Mouse (Mus musculus) heart, embryonic 13.5 days (tissue): Measurements from ENCODE around the gene Cspg4. TPM values are rescaled to one million over a fixed set of nuclear protein-coding genes. Genes with fewer than 3 reads are reported as not detected.

Experiments used
- ATAC-seq: fragments of 200-750 bp; cut with Nextera tagmentation; 2 replicates; pipeline ENCODE4 v1.8.0; 2017; ENCODE audit warnings: moderate TSS enrichment; ENCODE audit not compliant: insufficient number of reproducible peaks, low FRiP score, low TSS enrichment; ENCODE audit errors: extremely low read depth
- H3K27ac ChIP-seq: fragments of 300-500 bp; sonication (generic); replicated peaks from 2 replicates; pipeline ENCODE4 v1.5.1; 2015; ENCODE audit warnings: moderate library complexity, mild to moderate bottlenecking, inconsistent platforms
- H3K27me3 ChIP-seq: fragments of 300-500 bp; sonication (generic); replicated peaks from 2 replicates; pipeline ENCODE4 v1.6.1; 2015; ENCODE audit warnings: mild to moderate bottlenecking, inconsistent platforms
- H3K36me3 ChIP-seq: fragments of 300-500 bp; sonication (generic); 2 replicates; pipeline ENCODE4 v1.6.1; 2015; ENCODE audit warnings: mild to moderate bottlenecking, inconsistent platforms
- H3K4me1 ChIP-seq: fragments of 300-500 bp; sonication (generic); 2 replicates; pipeline ENCODE4 v1.6.1; 2015; ENCODE audit warnings: inconsistent platforms
- H3K4me2 ChIP-seq: fragments of 300-500 bp; sonication (generic); 2 replicates; pipeline ENCODE4 v1.6.1; 2015; ENCODE audit warnings: inconsistent platforms, mild to moderate bottlenecking, moderate library complexity
- H3K4me3 ChIP-seq: fragments of 300-500 bp; sonication (generic); 2 replicates; pipeline ENCODE4 v1.5.1; 2015; ENCODE audit warnings: moderate library complexity, mild to moderate bottlenecking, inconsistent platforms
- H3K9ac ChIP-seq: fragments of 300-500 bp; sonication (generic); 2 replicates; pipeline ENCODE4 v1.6.1; 2015; ENCODE audit warnings: inconsistent platforms, mild to moderate bottlenecking, moderate library complexity
- H3K9me3 ChIP-seq: fragments of 300-500 bp; sonication (generic); 2 replicates; pipeline ENCODE4 v1.6.1; 2016; ENCODE audit warnings: inconsistent platforms
- WGBS: fragments of 180-500 bp; shearing (Covaris S2); methylation state at CpG from one replicate; pipeline ENCODE4 v1.1.7; 2015; ENCODE audit warnings: mixed read lengths; 5-methylcytosine and 5-hydroxymethylcytosine counted together
- polyA plus RNA-seq: library from polyadenylated mRNA; unstranded; fragments of >200 nt; fragmentation: Nextera tagmentation; extraction: Ambion mirVana; gene quantifications from 2 replicates; pipeline ENCODE4 v1.2.1, GENCODE M21; 2015

Gene Cspg4
- polyA plus RNA-seq, 1 experiment from 2014 or later = 24.2 TPM

DNA sequence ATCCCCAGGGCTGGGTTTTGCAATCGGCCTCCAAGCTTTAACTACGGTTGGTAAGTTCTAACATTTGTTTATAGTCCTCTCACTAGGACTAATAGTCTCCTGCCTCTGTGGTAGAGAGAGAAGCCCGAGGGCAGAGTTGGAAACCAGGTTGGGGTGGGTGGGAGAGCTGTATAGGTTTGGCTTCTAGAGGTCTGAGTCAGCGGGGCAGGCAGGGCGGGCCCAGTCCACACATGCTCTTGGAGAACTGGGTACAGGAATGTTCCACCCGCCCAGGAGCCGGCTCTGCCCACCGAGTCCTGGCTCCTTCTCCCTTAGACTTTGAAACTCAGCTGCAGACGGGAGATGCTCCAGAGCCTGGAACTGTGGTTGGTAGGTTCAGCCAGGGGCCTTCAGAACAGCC is 49.2 kb downstream of the Cspg4 start:
- WGBS = 87% methylated on average over 9 of the region's 9 CpGs

DNA sequence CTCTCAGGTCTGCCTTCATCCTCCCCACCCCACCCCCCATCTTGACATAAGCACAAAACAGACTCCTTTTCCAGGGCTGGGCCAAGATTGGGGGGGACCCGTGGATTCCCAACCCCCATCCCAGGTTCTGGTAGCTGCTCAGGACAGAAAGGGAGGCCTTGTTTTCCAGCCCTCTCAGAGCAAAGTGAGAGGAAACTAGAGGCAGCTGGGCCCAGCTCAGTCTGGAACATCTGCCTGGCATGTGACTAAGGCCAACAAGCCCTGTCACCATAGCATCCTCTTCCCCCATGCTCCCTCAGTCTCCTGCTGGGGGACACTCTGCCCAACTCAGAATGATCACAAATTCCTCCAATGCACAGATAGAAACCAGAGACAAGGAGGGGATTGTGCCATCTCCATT is 50.3 kb downstream of the Cspg4 start:
- no peak overlapping the region for H3K4me3 ChIP-seq
- H3K36me3 ChIP-seq = peaks cover 60% of the 10 kb centered on the region
- no peak overlapping the region for H3K4me2 ChIP-seq
- H3K9ac ChIP-seq = no peak overlapping the region
- ATAC-seq = no peak
- H3K27me3 ChIP-seq = no peaks in the 10 kb centered on the region
- no peak overlapping the region for H3K27ac ChIP-seq
- H3K9me3 ChIP-seq = no peaks in the 10 kb centered on the region
- H3K4me1 ChIP-seq = no peaks in the 10 kb centered on the region
- WGBS = 85% methylated on average over 1 of the region's 1 CpGs

More for the DNA sequence above, 49.2 kb downstream of the Cspg4 start:
- no peaks in the 10 kb centered on the region for H3K9me3 ChIP-seq
- H3K9ac ChIP-seq = no peak overlapping the region
- H3K36me3 ChIP-seq = peaks cover 48% of the 10 kb centered on the region
- no peak overlapping the region for H3K4me2 ChIP-seq
- H3K27ac ChIP-seq = no peak overlapping the region
- H3K4me3 ChIP-seq = no peak overlapping the region
- H3K4me1 ChIP-seq = no peaks in the 10 kb centered on the region
- H3K27me3 ChIP-seq = no peaks in the 10 kb centered on the region
- ATAC-seq = no peak

DNA sequence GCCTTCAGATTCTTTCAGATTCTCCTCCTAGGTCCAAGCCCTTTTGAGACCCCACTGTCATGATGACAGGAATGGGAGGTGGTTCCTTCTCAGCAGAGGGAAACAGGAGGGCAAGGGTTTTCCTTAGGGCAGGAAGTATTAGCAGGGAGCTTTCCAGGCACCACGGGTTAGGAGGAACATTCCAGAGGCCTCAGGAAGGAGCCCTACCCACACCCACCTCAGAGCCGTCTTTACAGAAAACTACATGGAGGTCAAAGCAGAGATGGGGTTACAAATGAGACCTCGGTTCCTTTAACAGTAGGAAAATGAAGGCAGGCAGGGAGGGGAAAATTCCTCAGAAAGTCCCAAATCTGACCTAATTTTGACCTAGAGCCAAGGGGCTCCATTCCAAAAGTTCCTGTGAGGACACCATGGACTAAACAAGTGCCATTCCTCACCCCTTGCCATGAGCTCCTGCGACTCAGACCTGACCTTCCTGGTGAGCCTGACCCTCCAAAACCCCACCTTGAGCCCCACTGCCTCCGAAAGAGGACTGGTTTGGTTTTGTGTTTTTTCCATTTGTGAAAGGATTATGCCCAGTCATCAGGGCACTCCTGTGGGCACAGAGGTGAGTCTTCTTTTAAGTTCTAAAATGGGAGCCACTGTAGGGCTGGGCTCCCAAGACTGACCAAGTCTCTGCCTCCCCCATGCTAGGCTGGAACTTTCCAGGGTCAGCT is 51.0 kb downstream of the Cspg4 start:
- 67% methylated on average over 5 of the region's 5 CpGs for WGBS
- Histone ChIP-seq H3K9ac (no peak overlapping the region), H3K4me1 (no peaks in the 10 kb centered on the region), H3K36me3 (peaks cover 67% of the 10 kb centered on the region), H3K27me3 (no peaks in the 10 kb centered on the region), H3K9me3 (no peaks in the 10 kb centered on the region), H3K4me2 (no peak overlapping the region), H3K4me3 (no peak overlapping the region), H3K27ac (no peak overlapping the region)
- ATAC-seq = no peak

DNA sequence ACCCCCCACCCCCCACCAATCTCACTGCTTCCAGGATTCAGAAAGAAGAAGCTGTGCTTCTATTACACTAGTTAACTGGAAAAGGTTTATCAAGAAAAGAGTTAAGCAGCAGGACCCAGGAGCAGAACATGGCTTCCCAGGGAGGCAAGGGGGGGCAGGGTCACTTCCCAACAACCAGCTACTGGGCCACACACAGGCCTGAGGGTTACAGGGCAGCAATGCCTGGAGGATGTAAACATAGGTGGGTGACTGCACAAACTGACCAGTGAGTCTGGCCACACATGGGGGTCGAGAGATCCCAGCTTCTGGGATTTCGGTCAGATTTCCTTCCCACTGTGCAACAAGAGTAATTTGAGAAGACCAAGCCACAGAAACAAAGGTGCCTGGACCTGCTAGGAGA is 52.3 kb downstream of the Cspg4 start:
- Histone ChIP-seq H3K9ac (no peak overlapping the region), H3K27ac (no peak overlapping the region), H3K27me3 (no peaks in the 10 kb centered on the region), H3K4me3 (no peak overlapping the region), H3K9me3 (no peaks in the 10 kb centered on the region), H3K4me1 (peaks cover under 1% of the 10 kb centered on the region; the same call in 1 of the 2 replicates), H3K4me2 (no peak overlapping the region), H3K36me3 (peaks cover 80% of the 10 kb centered on the region)
- 85% methylated on average over 2 of the region's 2 CpGs for WGBS
- no peak for ATAC-seq

DNA sequence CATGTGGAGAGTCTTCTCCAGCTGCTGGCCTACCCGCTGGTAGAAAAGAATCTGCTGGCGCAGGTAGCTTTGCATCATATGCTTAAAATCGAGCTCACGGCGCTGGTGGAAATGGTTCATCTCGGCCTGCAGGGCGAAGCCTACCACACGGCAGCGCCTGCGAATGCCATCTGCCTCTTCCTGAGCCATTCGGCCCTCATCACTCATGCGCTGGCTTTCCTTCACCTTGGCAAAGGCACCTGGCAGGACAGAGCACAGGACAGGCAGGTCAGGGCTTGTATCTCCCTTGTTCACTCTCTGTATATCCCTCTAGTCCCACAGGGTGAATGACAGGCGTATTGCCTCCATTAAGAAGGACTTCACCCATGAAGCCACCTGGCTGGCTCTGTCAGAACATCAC is 53.6 kb downstream of the Cspg4 start:
- Histone ChIP-seq H3K36me3 (peaks cover 90% of the 10 kb centered on the region), H3K4me2 (no peak overlapping the region), H3K9me3 (no peaks in the 10 kb centered on the region), H3K4me1 (peaks cover 14% of the 10 kb centered on the region), H3K4me3 (no peak overlapping the region), H3K9ac (no peak overlapping the region), H3K27me3 (no peaks in the 10 kb centered on the region), H3K27ac (no peak overlapping the region)
- 86% methylated on average over 13 of the region's 13 CpGs for WGBS
- ATAC-seq = no peak

DNA sequence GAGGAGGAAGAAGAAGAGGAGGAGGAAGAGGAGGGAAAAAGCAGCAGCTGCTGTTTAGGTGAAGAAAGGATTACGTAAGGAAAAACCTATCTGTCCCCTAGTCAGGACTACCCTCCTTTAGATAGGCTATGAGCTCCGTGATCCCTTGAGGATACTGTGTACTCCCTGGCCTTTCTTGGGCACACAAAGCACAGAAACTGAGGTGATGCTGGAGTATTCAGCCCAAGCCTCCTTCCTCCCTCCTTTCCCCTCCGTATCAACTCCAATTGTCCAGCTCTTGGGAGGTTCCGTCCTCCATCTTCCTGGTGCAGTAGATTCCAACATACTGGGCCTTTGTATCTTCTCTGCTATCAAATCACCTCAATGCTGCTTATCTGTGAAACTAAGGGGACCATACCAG is 57.9 kb downstream of the Cspg4 start:
- Histone ChIP-seq H3K4me1 (peaks cover 49% of the 10 kb centered on the region), H3K9me3 (no peaks in the 10 kb centered on the region), H3K27ac (peak overlapping the region; percentile 93), H3K9ac (peak overlapping the region; percentile 81), H3K4me3 (peak overlapping the region; percentile 75), H3K4me2 (peak overlapping the region; percentile 96), H3K27me3 (no peaks in the 10 kb centered on the region), H3K36me3 (peaks cover 61% of the 10 kb centered on the region)
- no peak for ATAC-seq
- 75% methylated on average over 4 of the region's 4 CpGs for WGBS

DNA sequence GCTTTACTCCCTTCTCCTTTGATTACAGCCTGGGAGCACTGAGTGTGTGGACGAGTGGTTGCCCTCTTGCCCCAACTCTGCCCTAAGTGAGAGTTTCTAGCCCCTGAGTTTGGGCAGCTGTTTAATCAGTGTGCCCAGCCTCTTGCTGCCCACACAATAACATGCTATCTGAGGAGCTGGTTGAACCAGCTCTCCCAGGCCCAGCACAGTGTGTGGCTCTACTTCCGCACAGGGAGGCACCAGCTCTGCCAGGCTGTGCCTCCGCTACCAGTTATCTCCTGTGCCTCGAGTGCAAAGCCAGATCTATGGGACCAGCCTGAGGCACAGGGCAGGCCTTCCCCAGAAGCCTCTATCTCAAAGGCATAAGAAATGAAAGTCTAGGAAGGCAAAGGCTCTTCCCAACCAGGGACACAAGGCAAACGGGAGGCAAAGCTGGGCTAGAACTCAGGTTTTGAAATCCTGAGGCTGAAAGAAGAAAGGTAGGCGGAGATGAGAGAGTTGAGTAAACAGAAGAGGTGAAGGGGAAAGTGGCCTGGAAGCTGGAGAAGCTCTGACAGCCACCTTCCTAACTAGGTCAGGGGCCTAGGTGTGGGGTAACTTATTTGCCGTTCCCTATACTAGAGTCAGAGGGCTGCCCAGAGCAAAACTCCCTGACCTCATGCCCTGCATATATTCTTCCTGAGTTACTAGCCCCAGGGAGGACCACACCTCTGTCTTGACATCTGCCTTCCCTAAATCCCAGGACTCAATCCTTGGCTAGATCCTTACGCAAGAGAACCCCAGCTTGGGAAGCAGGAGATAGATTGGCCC is 59.2 kb downstream of the Cspg4 start:
- no peaks in the 10 kb centered on the region for H3K27me3 ChIP-seq
- peaks cover 56% of the 10 kb centered on the region for H3K4me1 ChIP-seq
- ATAC-seq = no peak
- H3K36me3 ChIP-seq = peaks cover 48% of the 10 kb centered on the region
- peak overlapping the region; percentile 96 for H3K4me2 ChIP-seq
- H3K27ac ChIP-seq = peak overlapping the region; percentile 93
- H3K9ac ChIP-seq = peak overlapping the region; percentile 81
- no peaks in the 10 kb centered on the region for H3K9me3 ChIP-seq
- WGBS = 40% methylated on average over 8 of the region's 8 CpGs
- peak overlapping the region; percentile 75 for H3K4me3 ChIP-seq

DNA sequence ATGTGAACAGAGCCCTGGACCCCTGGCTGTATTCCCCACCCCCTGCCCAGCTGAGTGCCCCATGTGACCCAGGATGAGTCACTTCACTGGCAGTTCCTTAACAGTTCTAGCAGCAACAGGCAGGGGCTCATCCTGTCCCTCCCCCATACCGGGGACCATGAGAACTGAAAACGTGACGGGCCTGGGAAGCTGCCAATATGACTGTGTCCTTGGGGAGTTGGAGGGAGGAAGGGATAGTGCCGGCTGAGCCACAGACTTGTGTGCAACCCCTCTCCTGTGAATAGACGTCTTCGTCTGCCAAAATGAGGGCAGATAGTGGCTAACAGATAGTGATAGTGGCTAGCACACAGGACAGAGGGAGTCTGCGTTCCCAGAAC is 59.8 kb downstream of the Cspg4 start:
- Histone ChIP-seq H3K4me2 (peak overlapping the region; percentile 96), H3K4me3 (peak overlapping the region; percentile 75), H3K9me3 (no peaks in the 10 kb centered on the region), H3K9ac (peak overlapping the region; percentile 81), H3K36me3 (peaks cover 42% of the 10 kb centered on the region), H3K4me1 (peaks cover 56% of the 10 kb centered on the region), H3K27me3 (no peaks in the 10 kb centered on the region), H3K27ac (peak overlapping the region; percentile 93)
- 5% methylated on average over 7 of the region's 7 CpGs for WGBS
- peak; percentile 77 for ATAC-seq

DNA sequence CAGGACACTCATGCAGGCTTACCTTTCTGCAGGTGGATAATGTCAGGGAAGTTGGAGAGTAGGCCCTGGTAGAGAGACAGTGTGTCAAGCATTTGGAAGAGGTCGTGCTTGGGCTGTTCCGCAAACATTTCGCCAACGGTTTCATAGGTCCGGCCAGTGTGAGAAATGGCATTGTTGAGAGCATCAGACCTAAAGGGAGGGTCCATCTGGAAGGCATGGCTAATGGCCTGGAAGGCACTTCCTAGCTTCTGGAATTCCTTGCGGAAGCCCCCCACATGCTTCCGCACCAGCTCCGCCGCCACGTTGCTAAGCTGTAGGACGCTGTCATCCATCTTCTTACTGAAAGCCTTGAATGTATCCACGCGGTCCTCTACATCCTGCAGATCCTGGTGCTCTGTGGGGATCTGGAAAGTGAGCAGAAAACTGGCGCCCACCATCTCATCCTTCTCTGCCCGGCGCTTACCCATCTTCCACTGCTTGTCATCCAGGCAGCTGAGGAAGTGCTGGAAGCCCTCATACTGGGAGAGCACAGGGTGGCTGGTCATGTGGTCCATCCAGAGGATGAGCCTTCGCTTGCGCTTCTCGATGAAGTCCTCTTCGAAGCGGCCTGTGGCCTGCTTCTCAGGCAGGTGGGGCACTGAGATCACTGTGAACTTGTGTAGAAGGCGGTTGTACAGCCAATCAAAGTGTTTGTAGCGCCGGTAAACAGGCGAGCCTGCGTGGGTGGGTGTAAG is 60.6 kb downstream of the Cspg4 start:
- Histone ChIP-seq H3K4me3 (peak overlapping the region; percentile 75), H3K9ac (peak overlapping the region; percentile 81), H3K27me3 (0 out of 2 replicates have a peak, but pooled peaks cover 6% of the 10 kb centered on the region), H3K36me3 (peaks cover 34% of the 10 kb centered on the region), H3K27ac (peak overlapping the region; percentile 93), H3K9me3 (no peaks in the 10 kb centered on the region), H3K4me1 (peaks cover 56% of the 10 kb centered on the region), H3K4me2 (peak overlapping the region; percentile 96)
- WGBS = 74% methylated on average over 26 of the region's 26 CpGs
- ATAC-seq = no peak

DNA sequence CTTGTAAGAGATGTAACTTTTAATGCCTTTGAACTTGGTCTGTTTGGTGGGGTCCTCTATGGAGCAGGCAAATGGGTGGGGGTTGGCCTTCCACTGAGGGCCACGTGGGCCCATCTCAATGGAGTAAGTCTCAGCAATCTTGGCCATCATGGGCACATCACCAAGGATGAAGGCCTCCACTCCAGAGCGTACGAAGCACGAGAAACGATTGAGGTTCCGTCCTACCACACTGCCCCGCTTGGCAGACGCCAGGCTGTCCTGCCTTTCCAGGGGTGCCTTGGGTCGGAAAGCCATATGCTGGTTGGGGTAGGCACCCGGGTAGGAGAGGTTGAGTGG is 61.2 kb downstream of the Cspg4 start:
- 90% methylated on average over 10 of the region's 10 CpGs for WGBS
- Histone ChIP-seq H3K36me3 (peaks cover 29% of the 10 kb centered on the region), H3K4me3 (peak overlapping the region; percentile 75), H3K9me3 (no peaks in the 10 kb centered on the region), H3K4me2 (peak overlapping the region; percentile 96), H3K9ac (peak overlapping the region; percentile 90), H3K27ac (peak overlapping the region; percentile 93), H3K27me3 (0 out of 2 replicates have a peak, but pooled peaks cover 10% of the 10 kb centered on the region), H3K4me1 (peaks cover 56% of the 10 kb centered on the region)
- no peak for ATAC-seq

DNA sequence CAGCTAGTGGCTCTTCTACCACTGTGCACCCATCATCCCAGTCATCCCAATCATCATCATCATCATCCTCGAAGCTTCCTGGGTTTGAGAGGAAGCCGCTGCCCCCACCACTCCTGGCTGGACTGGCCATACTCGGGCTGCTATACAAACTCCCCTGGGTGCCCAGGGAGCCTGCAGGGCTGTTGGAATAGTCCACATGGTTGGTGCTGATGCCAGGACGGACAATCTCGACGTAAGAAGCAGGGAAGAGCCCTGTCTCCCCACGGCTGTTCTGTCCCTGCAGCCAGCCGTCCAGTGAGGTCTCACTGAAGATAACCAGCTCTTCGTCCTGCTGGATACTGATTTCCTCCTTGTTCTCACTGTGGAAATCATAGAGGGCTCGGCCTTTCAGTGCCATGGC is 61.6 kb downstream of the Cspg4 start:
- H3K27me3 ChIP-seq = peaks cover 10% of the 10 kb centered on the region; the same call in 1 of the 2 replicates
- H3K4me1 ChIP-seq = peaks cover 56% of the 10 kb centered on the region
- H3K4me2 ChIP-seq = peak overlapping the region; percentile 96
- 59% methylated on average over 10 of the region's 10 CpGs for WGBS
- H3K4me3 ChIP-seq = peak overlapping the region; percentile 75
- no peaks in the 10 kb centered on the region for H3K9me3 ChIP-seq
- ATAC-seq = no peak
- H3K36me3 ChIP-seq = peaks cover 25% of the 10 kb centered on the region
- peak overlapping the region; percentile 96 for H3K27ac ChIP-seq
- H3K9ac ChIP-seq = peak overlapping the region; percentile 90
